Mouse (Mus musculus) C2C12 (cell line): Measurements from ENCODE around the gene Zranb3. TPM values are rescaled to one million over a fixed set of nuclear protein-coding genes. Genes with fewer than 3 reads are reported as not detected.

Experiments used
- H3K27me3 ChIP-seq: one replicate; pipeline ENCODE4 v1.6.1; 2011; ENCODE audit not compliant: control insufficient read depth, insufficient read depth, insufficient read length
- H3K36me3 ChIP-seq: one replicate; pipeline ENCODE4 v1.6.1; 2011; ENCODE audit not compliant: control insufficient read depth, insufficient read depth
- H3K4me3 ChIP-seq: one replicate; pipeline ENCODE4 v1.5.1; 2011; ENCODE audit warnings: mild to moderate bottlenecking, control low read depth; ENCODE audit not compliant: poor library complexity, insufficient read depth, severe bottlenecking
- H3K79me2 ChIP-seq: one replicate; pipeline ENCODE4 v1.6.1; 2011; ENCODE audit not compliant: control insufficient read depth, insufficient read depth
- H3K79me3 ChIP-seq: one replicate; pipeline ENCODE4 v1.6.1; 2011; ENCODE audit warnings: low read depth, control low read depth
- H3ac ChIP-seq: one replicate; pipeline ENCODE3; 2011; ENCODE audit warnings: low read depth; ENCODE audit not compliant: control insufficient read depth, insufficient read length
- CEBPB ChIP-seq: IDR thresholded peaks from one replicate; pipeline ENCODE4 v1.6.1; 2011; ENCODE audit warnings: low read depth, mild to moderate bottlenecking, control low read depth, moderate library complexity
- CTCF ChIP-seq: IDR thresholded peaks from one replicate; pipeline ENCODE4 v1.5.1; 2011; ENCODE audit not compliant: control insufficient read depth, insufficient read depth, insufficient read length
- FOSL1 ChIP-seq: IDR thresholded peaks from one replicate; pipeline ENCODE4 v1.8.0; 2011; ENCODE audit warnings: mild to moderate bottlenecking, low read length; ENCODE audit not compliant: poor library complexity, insufficient read depth, severe bottlenecking
- MAX ChIP-seq: IDR thresholded peaks from one replicate; pipeline ENCODE4 v1.6.1; 2011; ENCODE audit warnings: mild to moderate bottlenecking, control low read depth
- MYOD1 ChIP-seq: IDR thresholded peaks from one replicate; pipeline ENCODE4 v1.6.1; 2011; ENCODE audit warnings: low read depth; ENCODE audit not compliant: control insufficient read depth, insufficient read length
- MYOG ChIP-seq: IDR thresholded peaks from one replicate; pipeline ENCODE4 v1.6.1; 2011; ENCODE audit not compliant: control insufficient read depth, insufficient read length; ENCODE audit errors: extremely low read depth
- USF1 ChIP-seq: IDR thresholded peaks from one replicate; pipeline ENCODE4 v1.6.1; 2011; ENCODE audit warnings: low read depth, mild to moderate bottlenecking, control low read depth, moderate library complexity
- polyA plus RNA-seq: library from polyadenylated mRNA; unstranded; fragments of >200 nt; fragmentation: generic; extraction: Trizol; gene quantifications from one replicate; pipeline ENCODE4 v1.2.1, GENCODE M21; 2012; ENCODE audit warnings: missing spikeins

Zranb3 gene
- polyA plus RNA-seq, 1 experiment, result 3.1 TPM

GRCm38 (mm10) chr1:128064716-128065115 is 38.1 kb downstream of the Zranb3 start:
- Histone ChIP-seq H3K79me3 (no peaks in the 10 kb centered on the region), H3K79me2 (no peaks in the 10 kb centered on the region), H3K36me3 (no peaks in the 10 kb centered on the region), H3ac (no peak overlapping the region), H3K27me3 (no peaks in the 10 kb centered on the region), H3K4me3 (no peak overlapping the region)
- no peak for TF ChIP-seq MYOD1
- no peak for TF ChIP-seq FOSL1
- no peak for TF ChIP-seq USF1
- no peak for TF ChIP-seq MYOG
- TF ChIP-seq CTCF, result no peak
- no peak for TF ChIP-seq MAX
- TF ChIP-seq CEBPB, result no peak

DNA sequence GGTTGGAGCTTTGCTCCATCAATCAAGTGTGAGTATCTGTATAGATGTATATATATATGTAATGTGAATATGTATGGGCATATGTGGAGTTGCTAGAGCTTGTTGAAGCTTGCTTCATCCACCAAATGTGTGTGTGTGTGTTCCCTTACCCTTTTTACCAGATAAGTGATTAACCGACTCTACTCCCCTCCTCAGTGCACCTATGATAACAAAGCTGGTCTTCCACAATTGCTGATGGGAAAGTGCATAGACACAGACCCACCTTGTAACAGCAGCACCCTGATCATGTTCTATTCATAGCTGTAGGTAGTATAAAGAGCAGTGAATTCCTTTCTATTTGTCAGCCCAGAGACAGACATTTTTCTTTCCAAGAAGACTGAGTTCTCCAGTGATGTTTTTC is 40.7 kb downstream of the Zranb3 start:
- Histone ChIP-seq H3K36me3 (no peaks in the 10 kb centered on the region), H3K27me3 (no peaks in the 10 kb centered on the region), H3K79me2 (no peaks in the 10 kb centered on the region), H3K4me3 (no peak overlapping the region), H3ac (no peak overlapping the region), H3K79me3 (no peaks in the 10 kb centered on the region)
- TF ChIP-seq MYOD1, result no peak
- TF ChIP-seq FOSL1, result no peak
- no peak for TF ChIP-seq CTCF
- no peak for TF ChIP-seq USF1
- no peak for TF ChIP-seq CEBPB
- TF ChIP-seq MYOG, result no peak
- TF ChIP-seq MAX, result no peak

- Histone ChIP-seq H3K27me3 (no peaks in the 10 kb centered on the region), H3K4me3 (no peak overlapping the region), H3K36me3 (no peaks in the 10 kb centered on the region), H3K79me2 (no peaks in the 10 kb centered on the region), H3K79me3 (no peaks in the 10 kb centered on the region), H3ac (no peak overlapping the region)
- no peak for TF ChIP-seq MAX
- no peak for TF ChIP-seq FOSL1
- no peak for TF ChIP-seq CTCF
- no peak for TF ChIP-seq USF1
- TF ChIP-seq MYOD1, result no peak
- TF ChIP-seq CEBPB, result no peak
- TF ChIP-seq MYOG, result no peak
Measured at GRCm38 (mm10) chr1:128061401-128061800, 41.4 kb downstream of the Zranb3 start.

GRCm38 (mm10) chr1:128060655-128061344 is 42.0 kb downstream of the Zranb3 start:
- H3K79me3 ChIP-seq, result no peaks in the 10 kb centered on the region
- no peaks in the 10 kb centered on the region for H3K36me3 ChIP-seq
- H3K4me3 ChIP-seq, result no peak overlapping the region
- no peaks in the 10 kb centered on the region for H3K27me3 ChIP-seq
- TF ChIP-seq MYOG (no peak), CTCF (no peak), MYOD1 (no peak), CEBPB (no peak), FOSL1 (no peak), MAX (no peak), USF1 (no peak)
- no peaks in the 10 kb centered on the region for H3K79me2 ChIP-seq
- no peak overlapping the region for H3ac ChIP-seq

GRCm38 (mm10) chr1:128058625-128059024 is 44.2 kb downstream of the Zranb3 start:
- H3K27me3 ChIP-seq, result no peaks in the 10 kb centered on the region
- H3K79me3 ChIP-seq, result no peaks in the 10 kb centered on the region
- no peak overlapping the region for H3K4me3 ChIP-seq
- TF ChIP-seq CTCF, result no peak
- TF ChIP-seq FOSL1, result no peak
- TF ChIP-seq MAX, result no peak
- no peaks in the 10 kb centered on the region for H3K79me2 ChIP-seq
- no peaks in the 10 kb centered on the region for H3K36me3 ChIP-seq
- H3ac ChIP-seq, result no peak overlapping the region

DNA sequence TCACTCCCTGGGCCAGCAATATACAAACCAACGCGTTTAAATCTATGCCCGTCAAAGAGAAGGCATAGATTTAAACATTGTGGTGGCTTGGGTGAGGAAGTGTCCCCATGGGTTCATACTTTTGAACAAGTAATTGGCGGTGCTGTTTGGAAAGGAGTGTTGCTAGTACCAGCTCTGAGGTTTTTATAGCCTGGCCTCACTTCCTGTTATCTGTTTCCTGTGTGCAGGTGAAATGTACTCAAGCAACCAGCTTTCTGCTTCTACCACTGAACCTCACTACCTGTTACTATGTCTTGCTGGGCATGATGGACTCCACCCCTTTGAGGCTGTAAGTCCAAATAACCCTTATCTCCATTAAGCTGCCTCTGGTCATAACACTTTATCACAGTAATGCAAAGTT is 45.6 kb downstream of the Zranb3 start:
- TF ChIP-seq MYOD1, result no peak
- H3K79me3 ChIP-seq, result no peaks in the 10 kb centered on the region

More for the DNA sequence above, 45.6 kb downstream of the Zranb3 start:
- H3K27me3 ChIP-seq, result no peaks in the 10 kb centered on the region
- no peak overlapping the region for H3ac ChIP-seq
- H3K4me3 ChIP-seq, result no peak overlapping the region
- H3K79me2 ChIP-seq, result no peaks in the 10 kb centered on the region
- H3K36me3 ChIP-seq, result no peaks in the 10 kb centered on the region
